Mouse (Mus musculus) left cerebral cortex, postnatal 10 days (tissue): Measurements from ENCODE around the gene Drg2. TPM values are rescaled to one million over a fixed set of nuclear protein-coding genes. Genes with fewer than 3 reads are reported as not detected.

ENCODE experiments used
- total RNA-seq, 2 experiments: library from RNA; stranded (reverse); gene quantifications; 2 replicates each; pipeline ENCODE4 v1.2.3; 2021

Gene Drg2
- total RNA-seq, 2 experiments from 2014 or later: 69.9 to 70.2 TPM

Other genes starting within 250 kb of the Drg2 start
- 10 to 100 TPM; 41.5 to 43.0 TPM for gene Srebf1, start 232.0 kb upstream of the Drg2 start, total RNA-seq
- gene Tom1l2, start 101.7 kb upstream of the Drg2 start, total RNA-seq: 100 to 1,000 TPM; 132 to 133 TPM
- 1 to 10 TPM; 5.2 to 7.3 TPM for gene Drc3, start 101.3 kb upstream of the Drg2 start, total RNA-seq
- 10 to 100 TPM; 40.9 to 42.2 TPM for gene Gid4, start 37.4 kb upstream of the Drg2 start, total RNA-seq
- 10 to 100 TPM; 31.5 to 33.2 TPM for gene Atpaf2, start 36.1 kb upstream of the Drg2 start, total RNA-seq
- gene Myo15, start 14.7 kb downstream of the Drg2 start, total RNA-seq: under 1 TPM; 0.11 to 0.22 TPM
- gene Alkbh5, start 81.8 kb downstream of the Drg2 start, total RNA-seq: 10 to 100 TPM; 35.8 to 35.9 TPM
- gene Llgl1, start 245.1 kb downstream of the Drg2 start, total RNA-seq: 10 to 100 TPM; 32.5 to 33.9 TPM